Mouse (Mus musculus) T-helper 17 cell (primary cell): ENCODE measurements around the gene Gm20388.

Experiments used
- in situ Hi-C, 2 experiments: fragments of 300-600 bp; cut with MboI, MseI; formaldehyde crosslinking; loops; 1 replicate in 1 of 2; 2 replicates in 1 of 2; pipeline ENCODE4 v1.15.1; 2025; ENCODE audit warnings: high pct_unique_total_duplicates in 2 of 2

The Gm20388 gene

GRCm38 (mm10) chr8:122618660-122619378, 2708.2 kb downstream of the Gm20388 start:
- in situ Hi-C loops: loop anchor here in 1 of 2 experiments (25.0 kb wide), 1 partner anchor 1032 kb away; the partner anchor contains the start of genes Fbxo31 and Map1lc3b

DNA sequence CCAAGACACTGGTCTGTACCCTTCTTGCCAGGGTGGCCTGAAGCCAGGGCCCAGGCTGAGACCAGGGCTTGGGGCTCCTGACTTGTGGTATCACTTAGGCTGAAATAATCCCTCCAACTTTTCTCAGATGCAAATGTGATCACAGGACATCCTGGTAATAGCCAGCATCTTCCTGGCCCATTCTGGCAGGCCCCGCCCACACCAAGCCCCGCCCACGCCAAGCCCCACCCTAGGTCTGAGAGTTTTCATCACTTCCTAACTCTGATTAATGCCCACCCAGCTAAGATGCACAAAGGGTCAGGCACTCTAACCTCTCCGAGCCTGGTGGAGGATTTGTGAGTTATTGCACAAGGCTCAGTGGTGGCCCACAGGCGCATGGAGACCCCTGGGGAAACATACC, 2709.8 kb downstream of the Gm20388 start:
- in situ Hi-C loops: loop anchor here (5.0 to 25.0 kb wide), 4 partner anchors 212 to 1294 kb away; partner anchors contain the start of genes Fbxo31 (in 1 of the 2) and Map1lc3b (in 1 of the 2)

- in situ Hi-C loops: loop anchor here (5.0 to 25.0 kb wide), 4 partner anchors 210 to 1292 kb away; partner anchors contain the start of genes Fbxo31 (in 1 of the 2) and Map1lc3b (in 1 of the 2)
These were observed 2712.1 kb downstream of the Gm20388 start, which contains the start of gene Pabpn1l for GRCm38 (mm10) chr8:122622727-122623126. Gene Pabpn1l (minus strand): TSS chr8:122622739.

DNA sequence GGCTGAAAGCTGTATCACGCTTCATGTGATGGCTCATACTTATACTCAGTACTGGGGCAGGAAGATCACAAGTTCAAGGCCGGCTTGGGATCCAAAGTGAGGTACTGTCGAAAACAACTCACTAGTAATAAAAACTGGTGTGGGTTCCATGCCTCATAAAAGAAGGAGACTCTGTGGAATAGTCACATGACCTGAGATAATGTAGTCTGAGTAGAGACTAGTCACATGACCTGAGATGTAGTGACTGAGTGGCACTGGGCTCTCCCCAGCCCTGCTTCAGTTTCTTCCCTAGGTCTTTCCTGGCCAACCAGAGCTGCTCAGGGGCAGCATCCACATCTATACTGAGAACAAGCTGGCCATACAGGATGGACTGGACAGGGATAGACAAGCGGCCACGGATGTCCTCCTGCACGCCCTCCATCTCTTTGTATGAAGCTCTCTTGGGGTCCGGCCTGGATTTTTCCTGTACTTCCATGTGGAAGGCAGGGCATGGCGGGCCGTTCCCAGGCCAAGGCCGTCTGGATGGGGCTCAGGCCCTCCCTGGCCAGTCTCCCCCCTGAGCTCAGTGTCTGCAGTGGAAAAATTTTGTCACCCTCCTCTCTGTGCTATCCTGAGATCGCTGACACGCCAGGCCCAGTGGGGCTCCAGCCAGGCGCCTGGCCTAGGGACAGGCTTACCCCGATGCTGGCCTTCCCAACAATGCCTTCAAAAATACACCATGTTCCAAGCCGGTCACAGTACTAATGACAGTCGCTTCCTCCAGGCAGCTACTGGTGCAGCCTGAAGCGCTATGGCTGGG, 2713.4 kb downstream of the Gm20388 start:
- in situ Hi-C loops: loop anchor here (5.0 to 25.0 kb wide), 4 partner anchors 208 to 1291 kb away; partner anchors contain the start of genes Fbxo31 (in 1 of the 2) and Map1lc3b (in 1 of the 2)

GRCm38 (mm10) chr8:122624653-122625052, 2714.0 kb downstream of the Gm20388 start:
- in situ Hi-C loops: loop anchor here (5.0 to 25.0 kb wide), 4 partner anchors 208 to 1290 kb away; partner anchors contain the start of genes Fbxo31 (in 1 of the 2) and Map1lc3b (in 1 of the 2)

DNA sequence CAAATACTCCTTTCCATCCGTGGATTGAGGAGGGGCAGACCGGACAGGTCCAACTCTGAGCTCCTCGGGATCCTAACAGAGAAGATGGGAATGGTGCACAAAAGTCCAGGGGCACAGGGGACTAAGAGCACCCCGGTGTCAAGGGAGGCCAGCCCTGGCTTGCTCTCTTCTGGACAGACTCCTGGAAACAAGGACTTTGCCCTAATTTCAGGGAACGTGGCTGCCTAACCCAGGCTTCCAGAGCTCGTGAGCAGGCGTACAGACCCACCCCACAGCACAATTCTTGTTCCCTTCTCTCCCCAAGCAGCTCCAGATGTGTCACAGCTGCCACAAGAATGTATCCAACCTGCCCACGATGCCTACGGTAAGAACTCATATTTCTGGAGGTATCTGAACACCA, 2715.2 kb downstream of the Gm20388 start:
- in situ Hi-C loops: loop anchor here (10.0 kb wide), 2 partner anchors 459 to 1289 kb away; no protein-coding TSS in a partner anchor

DNA sequence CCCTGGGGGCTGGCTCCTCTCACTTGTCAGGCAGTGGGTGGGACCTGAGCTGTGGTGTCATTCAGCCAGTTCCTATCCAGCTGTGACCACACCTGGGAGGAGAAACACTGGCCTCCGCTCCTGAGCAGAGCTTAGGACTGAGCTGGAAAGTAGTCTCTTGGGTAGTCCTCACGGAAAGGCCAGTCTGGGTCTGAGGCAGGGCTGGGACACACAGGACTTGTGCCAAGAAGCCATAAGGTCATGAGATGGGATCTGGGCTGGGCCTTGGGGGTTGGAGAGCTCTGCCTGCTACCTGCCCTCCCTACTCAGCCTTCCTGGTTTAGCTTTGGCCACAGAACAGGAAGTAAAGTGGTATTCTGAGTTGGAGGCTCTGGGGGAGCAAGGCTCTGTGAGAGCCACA, 2716.3 kb downstream of the Gm20388 start:
- in situ Hi-C loops: loop anchor here (10.0 kb wide), 2 partner anchors 458 to 1288 kb away; no protein-coding TSS in a partner anchor

DNA sequence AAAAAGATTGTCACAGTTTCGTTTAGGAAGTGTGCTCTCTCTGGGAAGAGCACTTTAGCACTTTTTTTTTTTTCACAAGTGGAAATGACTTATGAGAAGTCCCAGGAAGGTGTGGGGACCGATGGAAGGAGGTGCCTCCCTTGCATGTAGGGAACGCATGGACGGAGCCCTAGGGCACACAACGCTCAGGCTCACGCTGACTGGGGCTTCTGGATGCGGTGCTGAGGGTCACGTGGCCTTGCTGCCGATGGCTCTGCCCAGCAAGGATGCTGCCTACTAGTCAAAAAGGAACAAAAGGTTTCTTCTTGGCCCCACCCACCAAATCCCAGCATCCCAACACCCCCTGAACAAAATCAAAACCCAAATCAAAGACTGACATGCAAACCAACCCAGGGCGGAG, 2718.7 kb downstream of the Gm20388 start:
- in situ Hi-C loops: loop anchor here (10.0 kb wide), 2 partner anchors 455 to 1285 kb away; no protein-coding TSS in a partner anchor

- in situ Hi-C loops: loop anchor here in 1 of 2 experiments (10.0 kb wide), 1 partner anchor 1054 kb away; no protein-coding TSS in a partner anchor
These were observed 2720.1 kb downstream of the Gm20388 start for GRCm38 (mm10) chr8:122630696-122631095.

DNA sequence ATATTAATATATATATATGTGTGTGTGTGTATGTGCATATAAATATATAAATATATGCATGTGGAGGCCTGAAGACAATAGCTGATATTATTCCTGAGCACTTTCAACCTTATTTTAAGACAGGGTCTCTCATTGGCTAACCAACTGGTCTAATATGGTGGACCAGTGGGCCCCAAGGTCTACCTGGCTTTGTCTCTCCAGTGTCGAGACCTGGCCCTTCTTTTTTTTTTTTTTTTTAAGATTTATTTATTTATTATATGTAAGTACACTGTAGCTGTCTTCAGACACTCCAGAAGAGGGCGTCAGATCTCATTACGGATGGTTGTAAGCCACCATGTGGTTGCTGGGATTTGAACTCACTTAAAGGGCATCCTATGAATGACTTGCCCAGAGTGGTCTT, 2721.5 kb downstream of the Gm20388 start:
- in situ Hi-C loops: loop anchor here in 1 of 2 experiments (10.0 kb wide), 1 partner anchor 1053 kb away; no protein-coding TSS in a partner anchor

DNA sequence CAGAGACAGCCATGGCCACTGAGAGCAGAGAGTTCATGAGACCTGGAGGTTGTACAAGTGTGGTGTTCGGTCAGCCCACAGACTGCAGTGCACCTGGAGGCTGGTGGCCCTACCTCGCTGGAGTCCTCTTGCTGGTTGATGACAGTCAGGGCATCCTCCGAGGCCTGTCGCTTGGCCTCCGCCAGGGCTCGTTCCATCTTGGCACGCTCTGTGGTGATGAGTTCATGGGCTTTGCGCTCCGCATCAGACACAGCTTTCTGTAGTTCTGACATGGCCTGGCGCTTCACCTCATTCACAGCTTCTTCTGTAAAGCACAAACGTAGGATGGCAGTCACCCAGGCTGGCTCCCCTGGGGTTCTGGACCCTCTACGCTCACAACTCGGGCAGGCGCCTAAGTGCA, 2722.6 kb downstream of the Gm20388 start:
- in situ Hi-C loops: loop anchor here in 1 of 2 experiments (10.0 kb wide), 1 partner anchor 1052 kb away; no protein-coding TSS in a partner anchor

DNA sequence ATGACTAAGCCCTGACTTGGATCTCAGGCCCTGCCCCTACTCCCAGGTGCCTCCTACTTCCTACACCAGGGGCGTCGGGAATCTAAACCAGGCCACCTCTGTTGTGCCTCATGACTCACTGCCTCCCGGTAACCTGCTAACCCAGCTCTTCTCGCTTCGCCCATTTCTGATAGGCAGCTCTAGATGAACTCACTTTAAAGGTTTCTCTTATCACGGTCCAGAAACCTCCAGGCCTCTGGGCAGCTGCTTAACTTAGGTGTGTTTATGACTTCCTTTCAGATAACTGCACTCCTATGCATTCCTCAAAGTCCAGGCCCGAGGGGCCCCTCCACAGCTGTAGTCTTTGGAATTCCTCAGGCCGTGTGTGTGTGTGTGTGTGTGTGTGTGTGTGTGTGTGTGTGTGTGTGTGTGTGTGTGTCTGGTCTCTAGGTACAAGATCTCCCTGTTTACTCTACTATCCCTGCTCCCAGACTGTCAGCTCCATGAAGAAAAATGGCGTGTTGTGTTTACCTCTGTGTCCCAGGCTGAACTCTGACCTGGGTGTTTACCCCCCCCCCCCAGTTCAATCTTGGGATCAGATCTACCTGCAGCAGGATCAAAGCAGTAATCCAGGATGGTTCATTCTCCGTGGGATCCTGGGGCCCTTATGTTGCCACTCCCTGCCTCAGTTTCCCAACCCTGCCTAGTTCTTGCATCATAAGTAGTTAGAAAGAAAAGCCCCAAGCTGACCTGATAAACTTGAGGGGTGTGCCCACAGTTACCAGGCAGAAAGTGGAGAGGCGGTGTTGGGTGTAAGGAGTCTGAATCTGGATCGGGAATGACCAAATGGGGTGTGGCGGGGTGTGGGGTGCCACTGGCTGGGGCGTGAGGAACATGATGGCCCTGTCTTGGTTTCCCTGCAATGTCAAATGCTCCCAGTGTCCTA, 2725.5 kb downstream of the Gm20388 start:
- in situ Hi-C loops: loop anchor here in 1 of 2 experiments (10.0 kb wide), 1 partner anchor 1049 kb away; no protein-coding TSS in a partner anchor

DNA sequence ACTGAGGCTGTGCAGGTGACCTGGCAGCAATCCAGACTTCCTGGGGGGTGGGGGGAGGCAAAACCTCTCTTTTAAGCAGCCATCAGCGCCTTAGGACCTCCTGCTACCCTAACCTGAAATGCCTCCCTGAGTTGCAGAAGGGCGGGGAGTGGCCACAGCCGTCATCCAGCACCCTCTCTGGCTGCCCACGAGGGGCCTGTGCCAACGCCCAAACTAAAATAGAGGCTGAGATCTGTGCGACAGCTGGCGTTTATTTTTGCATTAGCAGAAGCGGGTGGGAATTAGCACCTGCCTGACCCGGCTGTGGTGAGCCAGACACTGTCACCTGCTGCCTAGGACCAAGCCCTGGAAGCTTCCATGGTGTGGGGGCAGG, 2726.1 kb downstream of the Gm20388 start:
- in situ Hi-C loops: loop anchor here in 1 of 2 experiments (10.0 kb wide), 1 partner anchor 1048 kb away; no protein-coding TSS in a partner anchor

DNA sequence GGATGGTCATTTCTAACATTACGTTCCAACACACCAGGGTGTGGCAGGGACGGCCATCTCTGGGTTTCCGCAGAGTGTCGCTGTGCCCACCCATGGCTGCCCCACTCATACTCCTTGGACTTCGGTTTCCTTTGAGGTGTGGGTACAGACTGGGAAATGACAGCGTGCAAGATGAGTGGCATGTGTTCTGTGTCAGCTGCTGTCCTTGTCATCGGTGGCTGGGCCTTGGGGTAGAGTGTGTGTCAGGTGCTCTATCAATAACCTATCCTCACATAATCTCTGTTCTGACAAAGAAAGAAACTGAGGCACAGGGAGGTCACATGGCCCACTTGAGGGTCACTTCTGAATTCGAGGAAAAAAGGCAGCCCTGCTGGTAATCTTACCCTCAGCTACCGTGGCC, 2726.6 kb downstream of the Gm20388 start:
- in situ Hi-C loops: loop anchor here in 1 of 2 experiments (10.0 kb wide), 1 partner anchor 1048 kb away; no protein-coding TSS in a partner anchor

- in situ Hi-C loops: loop anchor here in 1 of 2 experiments (10.0 kb wide), 1 partner anchor 1046 kb away; no protein-coding TSS in a partner anchor
These were observed 2728.0 kb downstream of the Gm20388 start for GRCm38 (mm10) chr8:122638601-122639000.

GRCm38 (mm10) chr8:122639521-122640248, 2729.0 kb downstream of the Gm20388 start:
- in situ Hi-C loops: loop anchor here in 1 of 2 experiments (10.0 kb wide), 1 partner anchor 1045 kb away; no protein-coding TSS in a partner anchor

GRCm38 (mm10) chr8:122640825-122641224, 2730.2 kb downstream of the Gm20388 start:
- in situ Hi-C loops: no loop called here

GRCm38 (mm10) chr8:122641406-122641805, 2730.8 kb downstream of the Gm20388 start:
- in situ Hi-C loops: no loop called here

- in situ Hi-C loops: no loop called here
These were observed 2731.4 kb downstream of the Gm20388 start for GRCm38 (mm10) chr8:122642071-122642470.
